Mouse (Mus musculus) C2C12 (cell line): Measurements from ENCODE around the gene Gm11032.

ENCODE experiments used
- CTCF ChIP-seq: IDR thresholded peaks from one replicate; pipeline ENCODE4 v1.5.1; 2011; ENCODE audit not compliant: control insufficient read depth, insufficient read depth, insufficient read length
- FOSL1 ChIP-seq: IDR thresholded peaks from one replicate; pipeline ENCODE4 v1.8.0; 2011; ENCODE audit warnings: mild to moderate bottlenecking, low read length; ENCODE audit not compliant: poor library complexity, insufficient read depth, severe bottlenecking
- MYOG ChIP-seq: IDR thresholded peaks from one replicate; pipeline ENCODE4 v1.6.1; 2011; ENCODE audit not compliant: control insufficient read depth, insufficient read length; ENCODE audit errors: extremely low read depth

GRCm38 (mm10) chr11:4593491-4593848 is 26.4 kb upstream of the Gm11032 start:
- TF ChIP-seq CTCF (no peak), FOSL1 (no peak), MYOG (no peak)
